Mouse (Mus musculus): ENCODE measurements at regions not wholly inside any gene's neighbourhood (a gene's known extent, or its start where the extent isn't known, plus 50 kb on each side); places are given as distances from the start of the nearest gene placed in this dataset.

GRCm38 (mm10) chr10:21798103-21798502 is 83.9 kb upstream of the Sgk1 start:
- ATAC-seq (ENCODE audit: low FRiP score, low TSS enrichment): no peak
- Histone ChIP-seq H3K4me2 (replicated peaks; ENCODE audit: low read depth, low read length) (no peak overlapping the region), H3K4me3 (ENCODE audit: low read length) (no peak overlapping the region), H3K36me3 (ENCODE audit: control insufficient read depth, insufficient read depth, low read length) (no peaks in the 10 kb centered on the region), H3K27me3 (ENCODE audit: control insufficient read depth, insufficient read depth, low read length) (no peaks in the 10 kb centered on the region), H3K9me3 (ENCODE audit: control insufficient read depth, low read length) (no peaks in the 10 kb centered on the region), H3K27ac (ENCODE audit: low read depth, low read length) (no peak overlapping the region), H3K9ac (ENCODE audit: low read depth, low read length) (no peak overlapping the region), H3K4me1 (ENCODE audit: control insufficient read depth, insufficient read depth, low read length) (no peaks in the 10 kb centered on the region)
- 85% methylated on average over 6 of the region's 6 CpGs for WGBS

GRCm38 (mm10) chr10:21801556-21801955 is 80.4 kb upstream of the Sgk1 start:
- H3K9ac ChIP-seq (ENCODE audit: low read depth, low read length): no peak overlapping the region
- H3K9me3 ChIP-seq (ENCODE audit: control insufficient read depth, low read length): no peaks in the 10 kb centered on the region
- H3K36me3 ChIP-seq (ENCODE audit: control insufficient read depth, insufficient read depth, low read length): no peaks in the 10 kb centered on the region
- no peaks in the 10 kb centered on the region for H3K27me3 ChIP-seq (ENCODE audit: control insufficient read depth, insufficient read depth, low read length)
- no peak for ATAC-seq (ENCODE audit: low FRiP score, low TSS enrichment)
- WGBS: 74% methylated on average over 5 of the region's 5 CpGs
- no peak overlapping the region for H3K4me2 ChIP-seq (replicated peaks; ENCODE audit: low read depth, low read length)
- H3K4me3 ChIP-seq (ENCODE audit: low read length): no peak overlapping the region
- H3K27ac ChIP-seq (ENCODE audit: low read depth, low read length): no peak overlapping the region
- H3K4me1 ChIP-seq (ENCODE audit: control insufficient read depth, insufficient read depth, low read length): no peaks in the 10 kb centered on the region

GRCm38 (mm10) chr10:21803184-21803583 is 78.8 kb upstream of the Sgk1 start:
- Histone ChIP-seq H3K27ac (ENCODE audit: low read depth, low read length) (no peak overlapping the region), H3K4me1 (ENCODE audit: control insufficient read depth, insufficient read depth, low read length) (no peaks in the 10 kb centered on the region), H3K27me3 (ENCODE audit: control insufficient read depth, insufficient read depth, low read length) (no peaks in the 10 kb centered on the region), H3K9ac (ENCODE audit: low read depth, low read length) (no peak overlapping the region), H3K9me3 (ENCODE audit: control insufficient read depth, low read length) (no peaks in the 10 kb centered on the region), H3K4me3 (ENCODE audit: low read length) (no peak overlapping the region), H3K36me3 (ENCODE audit: control insufficient read depth, insufficient read depth, low read length) (no peaks in the 10 kb centered on the region), H3K4me2 (replicated peaks; ENCODE audit: low read depth, low read length) (no peak overlapping the region)
- no peak for ATAC-seq (ENCODE audit: low FRiP score, low TSS enrichment)

- H3K4me2 ChIP-seq (replicated peaks; ENCODE audit: low read depth, low read length): no peak overlapping the region
Measured at GRCm38 (mm10) chr10:21804761-21805160, 77.2 kb upstream of the Sgk1 start.

GRCm38 (mm10) chr10:21805606-21806005 is 76.4 kb upstream of the Sgk1 start:
- WGBS: 37% methylated on average over 6 of the region's 6 CpGs
- Histone ChIP-seq H3K9me3 (ENCODE audit: control insufficient read depth, low read length) (no peaks in the 10 kb centered on the region), H3K9ac (ENCODE audit: low read depth, low read length) (no peak overlapping the region), H3K27ac (ENCODE audit: low read depth, low read length) (no peak overlapping the region), H3K27me3 (ENCODE audit: control insufficient read depth, insufficient read depth, low read length) (no peaks in the 10 kb centered on the region), H3K4me3 (ENCODE audit: low read length) (no peak overlapping the region), H3K4me1 (ENCODE audit: control insufficient read depth, insufficient read depth, low read length) (no peaks in the 10 kb centered on the region), H3K4me2 (replicated peaks; ENCODE audit: low read depth, low read length) (no peak overlapping the region), H3K36me3 (ENCODE audit: control insufficient read depth, insufficient read depth, low read length) (no peaks in the 10 kb centered on the region)
- no peak for ATAC-seq (ENCODE audit: low FRiP score, low TSS enrichment)

More at GRCm38 (mm10) chr10:21804761-21805160, 77.2 kb upstream of the Sgk1 start:
- Histone ChIP-seq H3K4me1 (ENCODE audit: control insufficient read depth, insufficient read depth, low read length) (no peaks in the 10 kb centered on the region), H3K9ac (ENCODE audit: low read depth, low read length) (no peak overlapping the region), H3K9me3 (ENCODE audit: control insufficient read depth, low read length) (no peaks in the 10 kb centered on the region), H3K27ac (ENCODE audit: low read depth, low read length) (no peak overlapping the region), H3K36me3 (ENCODE audit: control insufficient read depth, insufficient read depth, low read length) (no peaks in the 10 kb centered on the region), H3K27me3 (ENCODE audit: control insufficient read depth, insufficient read depth, low read length) (no peaks in the 10 kb centered on the region), H3K4me3 (ENCODE audit: low read length) (no peak overlapping the region)
- 90% methylated on average over 2 of the region's 2 CpGs for WGBS
- 0 out of 2 replicates have a peak, but pooled peaks have one; percentile 64 for ATAC-seq (ENCODE audit: low FRiP score, low TSS enrichment)

- ATAC-seq (ENCODE audit: low FRiP score, low TSS enrichment): no peak
Measured at GRCm38 (mm10) chr10:21806716-21807115, 75.3 kb upstream of the Sgk1 start.

GRCm38 (mm10) chr10:21819686-21820085 is 62.3 kb upstream of the Sgk1 start:
- Histone ChIP-seq H3K27ac (ENCODE audit: low read depth, low read length) (no peak overlapping the region), H3K9ac (ENCODE audit: low read depth, low read length) (no peak overlapping the region), H3K27me3 (ENCODE audit: control insufficient read depth, insufficient read depth, low read length) (no peaks in the 10 kb centered on the region), H3K9me3 (ENCODE audit: control insufficient read depth, low read length) (no peaks in the 10 kb centered on the region), H3K36me3 (ENCODE audit: control insufficient read depth, insufficient read depth, low read length) (no peaks in the 10 kb centered on the region), H3K4me2 (replicated peaks; ENCODE audit: low read depth, low read length) (no peak overlapping the region), H3K4me1 (ENCODE audit: control insufficient read depth, insufficient read depth, low read length) (peaks cover 2% of the 10 kb centered on the region; the same call in 1 of the 2 replicates), H3K4me3 (ENCODE audit: low read length) (no peak overlapping the region)
- 84% methylated on average over 3 of the region's 3 CpGs for WGBS
- ATAC-seq (ENCODE audit: low FRiP score, low TSS enrichment): no peak

More at GRCm38 (mm10) chr10:21806716-21807115, 75.3 kb upstream of the Sgk1 start:
- 98% methylated on average over 4 of the region's 4 CpGs for WGBS
- Histone ChIP-seq H3K27ac (ENCODE audit: low read depth, low read length) (no peak overlapping the region), H3K9ac (ENCODE audit: low read depth, low read length) (no peak overlapping the region), H3K36me3 (ENCODE audit: control insufficient read depth, insufficient read depth, low read length) (no peaks in the 10 kb centered on the region), H3K9me3 (ENCODE audit: control insufficient read depth, low read length) (no peaks in the 10 kb centered on the region), H3K4me2 (replicated peaks; ENCODE audit: low read depth, low read length) (no peak overlapping the region), H3K4me1 (ENCODE audit: control insufficient read depth, insufficient read depth, low read length) (no peaks in the 10 kb centered on the region), H3K4me3 (ENCODE audit: low read length) (no peak overlapping the region), H3K27me3 (ENCODE audit: control insufficient read depth, insufficient read depth, low read length) (no peaks in the 10 kb centered on the region)

- Histone ChIP-seq H3K4me3 (ENCODE audit: low read length) (no peak overlapping the region), H3K27ac (ENCODE audit: low read depth, low read length) (no peak overlapping the region), H3K4me1 (ENCODE audit: control insufficient read depth, insufficient read depth, low read length) (peaks cover 7% of the 10 kb centered on the region; the same call in 1 of the 2 replicates), H3K9me3 (ENCODE audit: control insufficient read depth, low read length) (no peaks in the 10 kb centered on the region), H3K27me3 (ENCODE audit: control insufficient read depth, insufficient read depth, low read length) (no peaks in the 10 kb centered on the region), H3K36me3 (ENCODE audit: control insufficient read depth, insufficient read depth, low read length) (no peaks in the 10 kb centered on the region), H3K4me2 (replicated peaks; ENCODE audit: low read depth, low read length) (no peak overlapping the region), H3K9ac (ENCODE audit: low read depth, low read length) (no peak overlapping the region)
- ATAC-seq (ENCODE audit: low FRiP score, low TSS enrichment): no peak
- 63% methylated on average over 5 of the region's 5 CpGs for WGBS
Measured at GRCm38 (mm10) chr10:21821421-21821820, 60.6 kb upstream of the Sgk1 start.

- Histone ChIP-seq H3K36me3 (ENCODE audit: control insufficient read depth, insufficient read depth, low read length) (no peaks in the 10 kb centered on the region), H3K4me1 (ENCODE audit: control insufficient read depth, insufficient read depth, low read length) (peaks cover 7% of the 10 kb centered on the region; the same call in 1 of the 2 replicates), H3K9ac (ENCODE audit: low read depth, low read length) (no peak overlapping the region), H3K27ac (ENCODE audit: low read depth, low read length) (no peak overlapping the region), H3K27me3 (ENCODE audit: control insufficient read depth, insufficient read depth, low read length) (no peaks in the 10 kb centered on the region), H3K9me3 (ENCODE audit: control insufficient read depth, low read length) (no peaks in the 10 kb centered on the region), H3K4me2 (replicated peaks; ENCODE audit: low read depth, low read length) (no peak overlapping the region), H3K4me3 (ENCODE audit: low read length) (no peak overlapping the region)
- ATAC-seq (ENCODE audit: low FRiP score, low TSS enrichment): no peak; the same call in 1 of the 2 replicates
- WGBS: 34% methylated on average over 12 of the region's 12 CpGs
Measured at GRCm38 (mm10) chr10:21824418-21825025, 57.5 kb upstream of the Sgk1 start.
